Mouse (Mus musculus) heart, adult 2 months (tissue): ENCODE measurements around the gene Maml3.

Source experiments
- CTCF ChIP-seq: fragments of 200-600 bp; IDR thresholded peaks from 2 replicates; pipeline ENCODE4 v1.8.1; 2022; ENCODE audit warnings: antibody characterized with exemption, mild to moderate bottlenecking, moderate library complexity
- EP300 ChIP-seq: fragments of 200-500 bp; IDR thresholded peaks from 2 replicates; pipeline ENCODE4 v1.6.1; 2011; ENCODE audit warnings: low read depth, low read length, control low read depth; ENCODE audit not compliant: insufficient read depth
- POLR2A ChIP-seq: fragments of 200-500 bp; IDR thresholded peaks from 2 replicates; pipeline ENCODE4 v1.6.1; 2011; ENCODE audit warnings: mild to moderate bottlenecking, low read depth, low read length, control low read depth; ENCODE audit not compliant: insufficient read depth

- TF ChIP-seq CTCF (no peak), POLR2A (no peak), EP300 (no peak)
These were observed 466.6 kb downstream of the Maml3 start for GRCm38 (mm10) chr3:51638260-51638659.
